Mouse (Mus musculus): Measurements from ENCODE around the gene Gm10719.
"Not testable (repeated sequence)": the region's sequence is repeated elsewhere in the genome, so short reads cannot be mapped to it uniquely, and the experiment has no call there.

- not testable (repeated sequence) for TF ChIP-seq GATA1, TAL1 (IDR thresholded peaks at IDR 0.05; ENCODE audit: low read length)
Observed at GRCm38 (mm10) chr9:3017108-3017507, at the start of gene Gm10719.

Data from erythroblast, embryonic 14.5 days (primary cell).